Mouse (Mus musculus) cerebellum, adult 9-11 months (tissue): ENCODE measurements at regions not wholly inside any gene's neighbourhood (a gene's known extent, or its start where the extent isn't known, plus 50 kb on each side); places are given as distances from the start of the nearest gene placed in this dataset.
A peak's percentile ranks its signal among the peaks of the same experiment; 100 is the strongest.
"Not testable (repeated sequence)": the region's sequence is repeated elsewhere in the genome, so short reads cannot be mapped to it uniquely, and the experiment has no call there.

Source experiments
- DNase-seq: peaks from one replicate; pipeline ENCODE4 v3.0.0; 2022

GRCm38 (mm10) chr5:100309807-100310165 lies 106.2 kb downstream of the Sec31a start:
- DNase-seq = no peak

DNA sequence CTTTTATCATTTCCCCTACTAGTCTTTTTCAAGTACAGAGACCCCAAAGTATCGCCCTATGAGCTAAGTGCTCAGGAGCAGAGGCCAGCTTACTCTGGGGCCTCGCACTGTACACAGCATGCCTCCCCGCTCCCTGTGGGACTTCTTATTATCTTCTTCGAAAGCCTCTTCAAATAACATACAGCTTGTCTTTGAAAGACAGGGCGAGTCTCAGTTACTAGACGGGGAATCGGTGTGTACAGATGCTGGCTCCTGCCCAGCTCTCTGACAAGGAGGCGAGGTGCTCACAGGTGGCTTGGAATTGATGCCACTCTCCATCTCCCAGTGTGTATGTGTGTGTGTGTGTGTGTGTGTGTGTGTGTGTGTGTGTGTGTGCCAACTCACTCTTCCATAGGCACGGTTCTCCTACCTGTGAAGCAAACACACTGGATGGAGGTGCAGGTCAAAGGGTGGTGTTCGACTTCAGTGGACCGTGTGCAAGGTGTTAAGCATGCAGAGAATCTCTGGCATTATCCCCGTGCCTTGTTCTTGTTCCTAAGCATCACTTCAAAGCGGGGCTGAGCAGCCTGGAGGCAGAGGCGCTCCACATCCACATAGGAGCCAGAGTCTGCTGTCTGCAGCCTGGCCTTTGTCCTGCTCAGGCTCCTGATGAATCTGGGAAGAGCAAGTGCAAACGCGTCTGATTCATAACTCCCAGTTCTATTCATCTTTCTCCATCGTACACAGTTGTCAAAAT lies 106.8 kb downstream of the Sec31a start:
- no peak for DNase-seq

DNA sequence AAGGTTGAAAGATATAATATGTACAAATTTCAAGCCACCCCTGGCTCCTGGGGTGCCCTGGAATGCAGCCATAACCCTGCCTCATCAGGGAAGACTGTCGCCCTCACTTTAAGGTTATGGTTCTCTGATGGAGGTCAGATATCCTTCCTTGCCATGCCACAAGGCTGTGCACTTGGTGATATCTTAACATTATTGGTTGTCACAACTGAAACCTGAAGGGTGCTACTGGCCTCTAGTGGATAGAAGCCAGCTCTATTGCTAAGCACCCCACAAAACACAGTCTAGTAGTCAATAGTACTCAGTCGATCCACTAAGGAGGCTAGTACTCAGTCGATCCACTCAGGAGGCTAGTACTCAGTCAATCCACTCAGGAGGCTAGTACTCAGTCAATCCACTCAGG lies 111.6 kb downstream of the Sec31a start:
- no peak for DNase-seq

DNA sequence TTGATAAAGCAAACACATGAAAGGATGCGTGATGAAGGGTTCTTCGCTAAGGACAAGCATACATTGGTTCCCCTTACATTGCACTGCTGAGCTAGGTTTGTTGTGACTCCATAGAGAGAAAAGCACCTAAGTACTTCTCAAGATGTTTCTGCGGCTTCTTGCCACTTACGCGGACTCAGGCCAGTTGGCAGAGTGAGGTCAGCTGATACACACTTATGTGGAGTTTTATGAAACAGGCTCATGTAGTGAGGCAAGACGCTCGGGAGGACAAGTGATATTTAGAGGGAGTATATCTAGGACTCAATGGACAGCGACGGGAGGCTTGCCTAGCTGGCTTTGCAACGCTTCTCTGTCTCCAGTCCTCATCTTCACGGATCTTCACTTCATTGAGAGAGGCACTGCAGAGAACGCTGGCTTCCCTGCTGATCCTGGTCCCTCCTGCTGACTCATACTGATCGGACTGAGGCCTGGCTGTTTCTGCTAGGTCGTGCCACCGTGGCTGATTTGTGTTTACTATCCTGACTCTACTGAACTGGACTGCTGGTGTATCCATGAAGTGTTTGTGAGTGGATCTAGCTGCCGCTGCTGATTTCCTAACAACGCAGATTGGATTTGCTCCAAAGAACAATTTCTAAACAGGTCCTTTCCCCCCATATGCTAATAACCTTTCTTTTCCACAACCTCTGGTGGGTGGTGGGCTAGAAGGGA lies 113.8 kb downstream of the Sec31a start:
- DNase-seq = no peak

DNA sequence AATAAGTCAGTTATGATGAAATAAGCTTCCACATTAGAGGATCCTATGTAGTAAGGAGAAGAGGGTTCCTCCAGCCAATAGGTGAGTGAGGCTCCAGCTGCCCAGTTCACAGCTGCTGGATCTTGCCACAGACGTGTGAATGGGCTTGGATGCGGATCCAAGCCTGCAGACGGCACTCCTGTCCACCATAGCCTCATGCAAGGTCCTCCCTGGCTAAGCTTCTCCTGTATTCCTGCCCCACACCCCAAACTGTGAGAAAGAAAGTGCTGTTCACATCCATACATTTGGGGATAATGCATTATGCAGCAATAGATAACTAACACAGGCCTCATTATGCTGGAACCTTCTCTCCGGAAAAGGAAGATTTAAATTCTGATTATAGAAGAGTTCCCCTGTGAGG lies 116.9 kb downstream of the Sec31a start:
- DNase-seq = no peak

- no peak for DNase-seq
These were observed 121.8 kb downstream of the Sec31a start for GRCm38 (mm10) chr5:100294189-100294588.

DNA sequence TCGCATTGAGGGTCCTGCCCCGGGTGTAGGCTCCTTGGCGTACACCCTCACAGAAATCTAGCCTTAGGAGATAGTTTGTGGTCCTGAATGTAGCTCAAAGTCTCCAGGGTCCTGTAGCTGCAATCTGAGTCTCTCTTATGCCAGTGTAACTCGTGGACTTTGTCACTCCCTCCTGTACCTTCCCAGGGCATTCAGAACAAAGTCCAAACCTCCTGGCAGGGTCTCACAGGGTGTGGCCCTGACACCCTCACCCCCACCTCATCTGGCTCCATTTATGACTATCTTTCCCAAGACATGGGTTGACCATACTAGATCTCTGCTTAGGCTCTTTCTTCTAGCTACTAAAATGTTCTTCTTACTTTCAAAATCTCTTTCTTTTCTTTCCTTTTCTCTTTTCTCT lies 120.6 kb upstream of the Tmem150c start:
- no peak for DNase-seq

GRCm38 (mm10) chr5:100279474-100279873 lies 119.9 kb upstream of the Tmem150c start:
- peak; percentile 71 for DNase-seq

DNA sequence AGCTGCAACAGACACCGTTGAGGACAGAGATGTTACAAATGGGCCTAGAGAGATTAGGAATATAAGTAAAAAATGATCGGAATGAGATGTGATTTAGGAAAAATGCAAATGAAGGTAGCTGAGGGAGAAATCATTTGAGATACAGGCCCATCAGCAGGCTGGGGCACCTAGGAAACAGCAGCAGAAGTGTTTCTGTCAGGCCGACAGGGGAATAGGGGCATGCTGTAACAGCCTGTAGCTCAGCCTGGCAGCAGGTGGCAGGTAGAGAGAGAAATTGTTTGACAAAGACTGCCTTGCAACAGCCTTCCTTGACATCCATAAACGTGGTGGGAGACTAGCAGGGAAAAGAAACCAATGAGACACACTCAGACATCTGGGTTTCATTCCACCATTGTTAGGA lies 115.1 kb upstream of the Tmem150c start:
- DNase-seq = no peak

DNA sequence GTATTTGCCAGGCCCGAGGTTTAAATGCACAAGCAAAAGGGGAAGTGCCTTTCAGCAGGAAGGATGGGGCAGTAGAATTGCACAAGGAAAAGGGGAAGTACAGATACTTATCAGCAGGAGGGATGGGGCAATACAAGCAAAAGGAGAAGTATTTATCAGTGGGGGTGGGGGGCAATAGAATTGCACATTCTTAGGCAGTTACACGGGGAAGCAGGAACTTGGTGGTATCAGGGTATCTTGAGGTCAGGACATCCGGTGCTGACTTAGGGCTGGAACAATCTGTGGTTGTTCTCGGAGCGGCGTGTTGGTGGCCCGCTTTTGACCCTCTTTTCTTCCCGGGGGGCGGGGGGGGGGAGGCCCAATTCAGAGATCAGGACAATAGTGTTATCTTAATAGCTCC lies 112.4 kb upstream of the Tmem150c start:
- not testable (repeated sequence) for DNase-seq

DNA sequence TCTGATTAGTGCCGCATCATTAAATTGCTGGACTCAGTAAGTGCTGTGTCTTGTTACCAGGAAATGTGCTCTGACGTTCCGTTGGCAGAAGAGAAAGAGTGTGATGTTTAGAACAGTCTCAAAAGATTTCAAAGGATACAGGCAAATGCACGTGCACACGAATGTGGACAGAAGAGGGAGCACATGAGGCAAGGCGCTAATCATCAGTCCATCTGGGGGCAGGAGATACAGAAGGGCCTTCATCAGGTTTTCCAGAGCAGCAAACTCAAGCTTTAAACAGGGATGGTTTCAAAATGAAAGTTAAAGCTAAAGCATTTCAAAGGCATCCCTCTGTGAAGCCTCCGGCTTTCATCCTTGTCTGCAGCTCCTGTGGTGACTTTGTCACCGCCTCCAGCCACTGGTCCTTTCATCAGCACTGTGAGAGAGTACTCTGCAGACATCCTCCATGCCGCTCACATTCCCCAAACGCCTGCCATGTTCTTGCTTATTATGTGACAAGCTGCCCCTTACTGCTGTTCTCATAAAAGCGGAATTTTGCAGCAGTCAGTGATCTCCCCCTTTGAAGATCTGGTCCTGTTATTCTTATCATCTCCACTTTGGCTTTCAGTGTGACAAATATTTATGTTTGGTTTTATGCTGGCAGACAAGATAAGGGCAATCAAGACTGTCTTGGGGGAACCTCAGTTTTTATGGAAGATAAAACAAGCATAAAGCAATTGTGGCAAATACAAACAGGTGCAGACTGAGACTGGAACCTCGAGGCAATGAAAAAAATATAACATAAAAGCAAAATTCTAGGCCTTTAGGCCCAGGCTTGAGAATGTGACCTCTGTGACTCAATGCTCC lies 111.5 kb upstream of the Tmem150c start:
- no peak for DNase-seq

- no peak for DNase-seq
These were observed 108.7 kb upstream of the Tmem150c start for GRCm38 (mm10) chr5:100268111-100268878.

DNA sequence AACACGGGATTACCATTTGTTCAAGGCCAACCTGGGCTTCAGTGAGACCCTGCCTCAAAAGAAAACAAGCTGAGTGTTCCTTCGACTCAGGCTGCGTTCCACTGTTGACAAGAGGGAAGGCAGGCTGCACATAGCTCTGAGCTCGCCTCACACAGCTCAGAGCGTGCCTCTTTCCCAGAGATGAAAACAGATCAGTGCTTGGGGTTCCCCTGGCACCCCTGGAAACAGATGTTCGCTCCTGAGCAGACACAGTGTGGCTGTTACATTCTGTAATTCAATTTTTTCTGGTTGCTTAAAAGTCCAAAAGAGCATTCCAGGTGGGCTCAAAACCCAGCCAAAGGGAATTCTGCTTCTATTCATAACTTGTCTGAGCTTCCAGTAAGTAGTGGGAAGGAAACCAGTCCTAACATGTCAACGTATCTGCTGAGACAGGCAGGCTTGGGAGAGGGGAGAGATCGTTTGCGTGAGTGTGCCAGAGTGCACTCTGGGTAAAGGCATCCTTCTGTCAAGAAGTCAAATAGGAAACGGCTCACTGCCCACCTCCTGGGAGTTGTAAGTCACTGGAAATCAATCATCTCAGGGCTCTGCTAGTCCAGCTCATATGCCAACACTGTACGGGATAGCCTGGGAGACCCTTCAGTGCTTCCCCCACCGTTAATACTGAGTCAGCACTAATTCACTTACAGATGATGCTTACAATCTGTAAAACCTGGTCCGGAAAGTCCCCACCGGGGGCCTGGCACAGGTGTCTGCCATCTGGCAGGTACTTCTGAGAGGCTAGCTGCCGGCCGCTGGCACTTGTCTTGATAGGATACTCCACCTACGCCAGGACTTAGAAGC lies 107.3 kb upstream of the Tmem150c start:
- DNase-seq = peak; percentile 91

DNA sequence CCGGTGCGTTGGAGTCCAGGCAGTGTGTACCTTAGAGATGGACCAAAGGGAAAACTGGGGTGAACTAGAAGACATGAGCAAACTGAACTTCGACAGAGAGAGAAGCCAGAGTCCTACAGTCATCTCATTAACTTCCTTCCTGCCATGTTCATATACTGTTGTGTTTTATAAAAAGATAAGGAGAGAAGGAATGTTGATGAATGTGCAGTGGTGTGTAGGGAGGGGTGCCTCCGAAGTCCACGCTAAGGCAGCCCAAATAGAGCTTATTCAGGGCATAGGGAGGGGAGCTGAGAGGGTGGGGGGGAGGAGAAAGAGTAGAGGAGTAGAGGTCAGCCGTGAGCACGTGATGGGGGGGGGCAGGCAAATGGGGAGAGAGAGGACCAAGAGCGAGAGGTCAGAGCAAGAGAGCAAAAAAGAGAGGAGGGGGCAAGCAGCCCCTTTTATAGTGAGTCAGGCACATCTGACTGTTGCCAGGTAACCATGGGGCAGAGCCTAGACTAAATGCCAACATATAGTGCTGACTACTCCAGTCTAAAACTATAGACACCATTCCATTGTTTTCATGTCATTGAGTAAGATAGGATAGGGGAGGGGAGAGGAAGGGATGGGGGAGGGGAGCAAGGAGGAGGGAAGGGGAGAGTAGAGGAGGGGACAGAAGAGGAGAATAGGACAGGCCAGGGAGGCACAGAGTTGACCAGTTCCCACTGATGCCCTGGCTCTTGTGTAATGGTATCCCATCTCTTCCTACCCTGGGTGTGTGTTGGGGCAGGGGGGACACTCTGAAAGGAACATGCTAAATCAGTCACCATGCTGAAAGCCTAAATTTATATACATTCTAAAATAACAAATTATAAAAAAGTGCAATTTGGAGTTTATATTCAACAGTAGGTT lies 100.4 kb upstream of the Tmem150c start:
- no peak for DNase-seq

DNA sequence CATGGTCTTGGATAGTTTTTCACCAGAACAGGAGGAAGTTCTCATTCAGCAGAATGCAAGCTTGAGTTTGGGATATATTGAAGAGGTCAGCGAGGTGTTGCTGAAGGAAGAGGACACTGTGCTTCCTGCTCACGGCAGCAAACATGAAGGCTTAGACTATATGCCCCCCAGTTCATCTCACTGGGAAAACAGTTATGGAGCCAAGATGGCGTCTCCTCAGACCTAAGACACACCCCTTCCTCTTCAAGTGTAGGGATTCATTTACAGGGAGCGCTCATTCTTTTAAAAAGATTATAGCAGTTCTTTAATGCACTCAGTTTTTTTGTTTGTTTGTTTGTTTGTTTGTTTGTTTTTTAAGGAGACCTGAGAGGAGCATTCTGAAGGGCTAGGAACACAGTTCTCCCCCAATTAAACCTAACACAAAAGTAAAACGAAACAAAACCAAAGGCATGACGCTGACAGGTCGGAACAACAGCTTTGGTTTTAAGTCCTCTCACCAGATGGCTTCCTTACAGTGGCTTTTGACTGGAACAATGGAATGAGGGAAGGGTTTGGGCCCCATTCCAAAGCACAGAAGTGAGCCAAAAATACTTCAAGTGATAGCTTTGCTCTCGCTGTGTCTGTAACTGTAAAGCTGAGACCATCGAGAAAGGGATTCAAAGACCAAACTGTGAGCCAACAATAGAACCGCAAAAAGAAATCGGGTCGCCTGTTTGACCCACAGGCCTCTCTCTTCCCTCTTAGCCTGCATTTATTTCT lies 99.5 kb upstream of the Tmem150c start:
- no peak for DNase-seq

GRCm38 (mm10) chr5:100255276-100255675 lies 95.7 kb upstream of the Tmem150c start:
- DNase-seq = no peak

- no peak for DNase-seq
These were observed 92.4 kb upstream of the Tmem150c start for GRCm38 (mm10) chr5:100252036-100252435.

GRCm38 (mm10) chr5:100249757-100250156 lies 90.1 kb upstream of the Tmem150c start:
- DNase-seq = no peak

- no peak for DNase-seq
These were observed 89.0 kb upstream of the Tmem150c start for GRCm38 (mm10) chr5:100248611-100249010.

DNA sequence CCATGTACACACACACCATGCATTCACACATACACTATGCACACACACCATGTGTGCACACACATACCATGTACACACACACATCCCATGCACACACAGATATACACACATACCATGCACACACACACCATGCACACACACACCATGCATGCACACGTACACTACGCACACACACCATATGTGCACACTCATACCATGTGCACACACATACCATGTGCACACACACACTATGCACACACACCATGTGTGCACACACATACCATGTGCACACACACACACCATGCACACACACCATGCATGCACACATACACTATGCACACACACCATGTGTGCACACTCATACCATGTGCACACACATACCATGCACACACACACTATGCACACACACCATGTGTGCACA lies 87.1 kb upstream of the Tmem150c start:
- no peak for DNase-seq
